Mouse (Mus musculus) testis, postnatal 10 days (tissue): Measurements from ENCODE around the gene Epb41l2.

Source experiments
- DNase-seq: peaks from one replicate; pipeline ENCODE4 v3.0.0; 2021; ENCODE audit warnings: low spot score

Epb41l2 gene

GRCm38 (mm10) chr10:25359208-25359958 lies at the start of gene Epb41l2:
Gene Epb41l2 (plus strand): TSS chr10:25359798.
- peak; percentile 99 for DNase-seq

- DNase-seq = no peak
Measured at GRCm38 (mm10) chr10:25309996-25310395, 49.6 kb upstream of the Epb41l2 start.

- no peak for DNase-seq
Measured at GRCm38 (mm10) chr10:25310736-25311135, 48.9 kb upstream of the Epb41l2 start.

GRCm38 (mm10) chr10:25311554-25312212 lies 47.9 kb upstream of the Epb41l2 start:
- no peak for DNase-seq

- DNase-seq = no peak
Measured at GRCm38 (mm10) chr10:25313856-25314584, 45.6 kb upstream of the Epb41l2 start.

GRCm38 (mm10) chr10:25317665-25318064 lies 41.9 kb upstream of the Epb41l2 start:
- no peak for DNase-seq

GRCm38 (mm10) chr10:25318405-25318804 lies 41.2 kb upstream of the Epb41l2 start:
- no peak for DNase-seq

- no peak for DNase-seq
Measured at GRCm38 (mm10) chr10:25319531-25319930, 40.1 kb upstream of the Epb41l2 start.

- no peak for DNase-seq
Measured at GRCm38 (mm10) chr10:25321198-25321597, 38.4 kb upstream of the Epb41l2 start.

- DNase-seq = no peak
Measured at GRCm38 (mm10) chr10:25325690-25326089, 33.9 kb upstream of the Epb41l2 start.

GRCm38 (mm10) chr10:25327511-25327910 lies 32.1 kb upstream of the Epb41l2 start:
- no peak for DNase-seq

GRCm38 (mm10) chr10:25330094-25330493 lies 29.5 kb upstream of the Epb41l2 start:
- no peak for DNase-seq

GRCm38 (mm10) chr10:25331321-25332049 lies 28.1 kb upstream of the Epb41l2 start:
- DNase-seq = no peak

GRCm38 (mm10) chr10:25333390-25334079 lies 26.1 kb upstream of the Epb41l2 start:
- DNase-seq = no peak

- no peak for DNase-seq
Measured at GRCm38 (mm10) chr10:25340675-25341074, 18.9 kb upstream of the Epb41l2 start.

- DNase-seq = no peak
Measured at GRCm38 (mm10) chr10:25342801-25343200, 16.8 kb upstream of the Epb41l2 start.

- DNase-seq = no peak
Measured at GRCm38 (mm10) chr10:25353941-25354340, 5.7 kb upstream of the Epb41l2 start.

GRCm38 (mm10) chr10:25354390-25354789 lies 5.2 kb upstream of the Epb41l2 start:
- no peak for DNase-seq

GRCm38 (mm10) chr10:25359959-25360811 lies 587 bp downstream of the Epb41l2 start:
- peak; percentile 58 for DNase-seq

- DNase-seq = no peak
Measured at GRCm38 (mm10) chr10:25362235-25362634, 2.6 kb downstream of the Epb41l2 start.

GRCm38 (mm10) chr10:25365158-25365557 lies 5.6 kb downstream of the Epb41l2 start:
- DNase-seq = no peak
